Mouse (Mus musculus) gastrocnemius, postnatal 14 days (tissue): ENCODE data around the gene Zbtb9. TPM values are rescaled to one million over a fixed set of nuclear protein-coding genes. Genes with fewer than 3 reads are reported as not detected.
"Not testable (repeated sequence)": the region's sequence is repeated elsewhere in the genome, so short reads cannot be mapped to it uniquely, and the experiment has no call there.

Experiments
- DNase-seq: peaks from one replicate; pipeline ENCODE4 v3.0.0; 2021; ENCODE audit warnings: mixed read lengths
- intact Hi-C: fragments of 180-260 bp; cut with DNase I; formaldehyde crosslinking; loops from one replicate; pipeline ENCODE4 v1.15.1; 2025; ENCODE audit warnings: low total_unique reads
- long read RNA-seq, 2 experiments: library from polyadenylated mRNA; stranded (forward); transcript quantifications; one replicate each; pipeline ENCODE4 v2.0.0; 2021
- total RNA-seq, 2 experiments: library from RNA; stranded (reverse); gene quantifications; 2 replicates each; pipeline ENCODE4 v1.2.3; 2021

Zbtb9 gene
- 1 to 10 TPM; 1.6 to 2.6 TPM for total RNA-seq
- long read RNA-seq, experiment 1, partial matches to known transcripts: 0 of 6 reads
- long read RNA-seq, experiment 1, other reads (novel, unspliced or antisense): 5 of 6 reads
- long read RNA-seq, experiment 2, partial matches to known transcripts: 0 of 3 reads
- long read RNA-seq, experiment 2, other reads (novel, unspliced or antisense): 2 of 3 reads

GRCm38 (mm10) chr17:26972703-26973574 is at the start of gene Zbtb9:
Gene Zbtb9, plus strand, starts transcription at chr17:26973167.
- peak; percentile 97 for DNase-seq
- intact Hi-C loops: no loop called here

GRCm38 (mm10) chr17:26925414-26925813 is 47.6 kb upstream of the Zbtb9 start:
- intact Hi-C loops, DNase-seq: not testable (repeated sequence)

- peak; percentile 56 for DNase-seq
- intact Hi-C loops: not testable (repeated sequence)
These were observed 41.2 kb upstream of the Zbtb9 start for GRCm38 (mm10) chr17:26931795-26932194.

- DNase-seq: peak; percentile 97
- intact Hi-C loops: no loop called here
These were observed 40.0 kb upstream of the Zbtb9 start, which contains the start of gene Phf1 for GRCm38 (mm10) chr17:26932839-26933398. Gene Phf1, plus strand, starts transcription at chr17:26933052.

GRCm38 (mm10) chr17:26933419-26933818 is 39.5 kb upstream of the Zbtb9 start:
- intact Hi-C loops: no loop called here
- DNase-seq: no peak

- intact Hi-C loops: no loop called here
- no peak for DNase-seq
These were observed 38.8 kb upstream of the Zbtb9 start for GRCm38 (mm10) chr17:26933885-26934827.

- intact Hi-C loops: no loop called here
- no peak for DNase-seq
These were observed 37.9 kb upstream of the Zbtb9 start for GRCm38 (mm10) chr17:26935027-26935426.

- intact Hi-C loops: no loop called here
- no peak for DNase-seq
These were observed 36.5 kb upstream of the Zbtb9 start for GRCm38 (mm10) chr17:26936453-26936852.

- DNase-seq: no peak
- intact Hi-C loops: no loop called here
These were observed 35.9 kb upstream of the Zbtb9 start for GRCm38 (mm10) chr17:26936921-26937695.

GRCm38 (mm10) chr17:26937883-26938695 is 34.9 kb upstream of the Zbtb9 start:
- intact Hi-C loops: no loop called here
- no peak for DNase-seq

- intact Hi-C loops: no loop called here
- no peak for DNase-seq
These were observed 34.2 kb upstream of the Zbtb9 start for GRCm38 (mm10) chr17:26938731-26939130.

GRCm38 (mm10) chr17:26939178-26939972 is 33.6 kb upstream of the Zbtb9 start, which contains the start of gene Cuta:
Gene Cuta, minus strand, starts transcription at chr17:26939569.
- intact Hi-C loops: no loop called here

GRCm38 (mm10) chr17:26939973-26940300 is 33.0 kb upstream of the Zbtb9 start:
- DNase-seq: no peak
- intact Hi-C loops: no loop called here

More at GRCm38 (mm10) chr17:26939178-26939972, 33.6 kb upstream of the Zbtb9 start, which contains the start of gene Cuta:
- peak; percentile 100 for DNase-seq

GRCm38 (mm10) chr17:26941031-26941789 is 31.8 kb upstream of the Zbtb9 start, which contains the start of gene Syngap1:
Gene Syngap1, plus strand, starts transcription at chr17:26941253.
- peak; percentile 68 for DNase-seq
- intact Hi-C loops: no loop called here

- DNase-seq: no peak
- intact Hi-C loops: no loop called here
These were observed 31.0 kb upstream of the Zbtb9 start for GRCm38 (mm10) chr17:26941841-26942570.
